Mouse (Mus musculus): ENCODE measurements around the gene Cfap45. TPM values are rescaled to one million over a fixed set of nuclear protein-coding genes. Genes with fewer than 3 reads are reported as not detected.
A peak's percentile ranks its signal among the peaks of the same experiment; 100 is the strongest.

Gene Cfap45
- polyA plus RNA-seq, 1 experiment from 2014 or later: 1.9 TPM

- no peak for DNase-seq (ENCODE audit: low spot score)
These were observed 35.0 kb downstream of the Cfap45 start, which contains the start of gene Vsig8 for GRCm38 (mm10) chr1:172555638-172556037. TSS of gene Vsig8 (plus strand) at chr1:172555938.

GRCm38 (mm10) chr1:172562641-172563464 lies 42.3 kb downstream of the Cfap45 start:
- peak; percentile 59 for DNase-seq (ENCODE audit: low spot score)

- DNase-seq (ENCODE audit: low spot score): no peak
These were observed 42.8 kb downstream of the Cfap45 start for GRCm38 (mm10) chr1:172563465-172563828.

- no peak for DNase-seq (ENCODE audit: low spot score)
These were observed 45.5 kb downstream of the Cfap45 start for GRCm38 (mm10) chr1:172566131-172566530.

- DNase-seq (ENCODE audit: low spot score): no peak
These were observed 47.2 kb downstream of the Cfap45 start for GRCm38 (mm10) chr1:172567758-172568157.

GRCm38 (mm10) chr1:172580116-172580515 lies 59.5 kb downstream of the Cfap45 start:
- DNase-seq (ENCODE audit: low spot score): no peak

- no peak for DNase-seq (ENCODE audit: low spot score)
These were observed 61.8 kb downstream of the Cfap45 start for GRCm38 (mm10) chr1:172582436-172582835.

GRCm38 (mm10) chr1:172584271-172584670 lies 63.7 kb downstream of the Cfap45 start:
- no peak for DNase-seq (ENCODE audit: low spot score)

- no peak for DNase-seq (ENCODE audit: low spot score)
These were observed 64.4 kb downstream of the Cfap45 start for GRCm38 (mm10) chr1:172585026-172585425.

GRCm38 (mm10) chr1:172585612-172586567 lies 65.3 kb downstream of the Cfap45 start:
- no peak for DNase-seq (ENCODE audit: low spot score)

GRCm38 (mm10) chr1:172590385-172590784 lies 69.8 kb downstream of the Cfap45 start, which contains the start of gene Slamf8:
TSS of gene Slamf8 (minus strand) at chr1:172590568.
- no peak for DNase-seq (ENCODE audit: low spot score)

GRCm38 (mm10) chr1:172593321-172593720 lies 72.7 kb downstream of the Cfap45 start:
- DNase-seq (ENCODE audit: low spot score): no peak

GRCm38 (mm10) chr1:172593956-172594355 lies 73.4 kb downstream of the Cfap45 start:
- no peak for DNase-seq (ENCODE audit: low spot score)

GRCm38 (mm10) chr1:172594495-172594894 lies 73.9 kb downstream of the Cfap45 start:
- DNase-seq (ENCODE audit: low spot score): no peak

Other genes with a start within 250 kb of the Cfap45 start
- 0.71 and 0.82 TPM in 2 replicates for gene Atp1a2, start 222.7 kb upstream of the Cfap45 start, polyA plus RNA-seq (2015; fragmentation: Nextera tagmentation; extraction: Ambion mirVana)
- 0.09 TPM in 2 replicates for gene Kcnj9, start 191.5 kb upstream of the Cfap45 start, polyA plus RNA-seq (2015; fragmentation: Nextera tagmentation; extraction: Ambion mirVana)
- 0.15 and 0.17 TPM in 2 replicates for gene Kcnj10, start 179.6 kb upstream of the Cfap45 start, polyA plus RNA-seq (2015; fragmentation: Nextera tagmentation; extraction: Ambion mirVana)
- gene Pigm, start 144.3 kb upstream of the Cfap45 start, polyA plus RNA-seq (2015; fragmentation: Nextera tagmentation; extraction: Ambion mirVana): 5.6 and 6.5 TPM in 2 replicates
- 1.2 and 1.4 TPM in 2 replicates for gene Slamf9, start 45.4 kb upstream of the Cfap45 start, polyA plus RNA-seq (2015; fragmentation: Nextera tagmentation; extraction: Ambion mirVana)
- gene Igsf9, start 39.0 kb upstream of the Cfap45 start, polyA plus RNA-seq (2015; fragmentation: Nextera tagmentation; extraction: Ambion mirVana): 2.4 and 2.5 TPM in 2 replicates
- gene Tagln2, start 20.8 kb upstream of the Cfap45 start, polyA plus RNA-seq (2015; fragmentation: Nextera tagmentation; extraction: Ambion mirVana): 151 and 180 TPM in 2 replicates
- 2.4 and 3.2 TPM in 2 replicates for gene Vsig8, start 35.1 kb downstream of the Cfap45 start, polyA plus RNA-seq (2015; fragmentation: Nextera tagmentation; extraction: Ambion mirVana)
- gene Slamf8, start 69.8 kb downstream of the Cfap45 start, polyA plus RNA-seq (2015; fragmentation: Nextera tagmentation; extraction: Ambion mirVana): 1.9 and 2.0 TPM in 2 replicates
- gene Fcrl6, start 81.8 kb downstream of the Cfap45 start, polyA plus RNA-seq (2015; fragmentation: Nextera tagmentation; extraction: Ambion mirVana): 0.16 TPM in 1 of 2 replicates, not detected in the other
- gene Dusp23, start 112.2 kb downstream of the Cfap45 start, polyA plus RNA-seq (2015; fragmentation: Nextera tagmentation; extraction: Ambion mirVana): 9.9 and 10.7 TPM in 2 replicates
- 0.65 and 0.67 TPM in 2 replicates for gene Crp, start 177.3 kb downstream of the Cfap45 start, polyA plus RNA-seq (2015; fragmentation: Nextera tagmentation; extraction: Ambion mirVana)